Mouse (Mus musculus): Measurements from ENCODE around the gene Kat2b.

- TF ChIP-seq POLR2A (IDR thresholded peaks at IDR 0.05; ENCODE audit: borderline replicate concordance, extremely low read depth, insufficient read depth, insufficient read length, poor library complexity, severe bottlenecking) (no peak), CTCF (IDR thresholded peaks at IDR 0.05; ENCODE audit: borderline replicate concordance, extremely low read depth, insufficient read depth, insufficient read length) (no peak)
Observed at GRCm38 (mm10) chr17:53656369-53656860, 89.8 kb downstream of the Kat2b start.
